Mouse (Mus musculus): ENCODE measurements around the gene Klhl29. TPM values are rescaled to one million over a fixed set of nuclear protein-coding genes. Genes with fewer than 3 reads are reported as not detected.

Klhl29 gene
- total RNA-seq, 2 experiments from 2014 or later: 39.8 to 46.7 TPM

DNA sequence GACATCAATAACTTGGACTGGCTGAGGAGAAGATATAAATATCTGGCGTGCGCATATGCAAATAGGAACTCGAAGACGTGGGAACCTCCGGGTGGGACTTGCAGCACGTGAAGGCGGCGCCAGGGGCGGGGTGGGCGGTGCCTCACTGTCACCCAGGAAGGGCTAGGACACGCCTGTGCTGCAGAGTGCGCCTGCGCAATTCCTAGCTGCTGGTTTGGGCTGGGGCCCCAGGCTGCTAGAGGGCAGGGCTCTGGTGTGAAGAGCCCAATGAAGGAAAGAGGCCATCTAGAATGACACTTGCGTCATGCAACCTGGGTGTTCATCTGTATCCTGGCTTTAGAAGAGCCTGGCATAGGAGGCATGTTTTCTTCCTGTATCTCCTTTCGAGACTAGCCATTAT, 255.8 kb downstream of the Klhl29 start:
- DNase-seq: peak; percentile 89 to 90

GRCm38 (mm10) chr12:5119286-5119685, 256.2 kb downstream of the Klhl29 start:
- no peak for DNase-seq

DNA sequence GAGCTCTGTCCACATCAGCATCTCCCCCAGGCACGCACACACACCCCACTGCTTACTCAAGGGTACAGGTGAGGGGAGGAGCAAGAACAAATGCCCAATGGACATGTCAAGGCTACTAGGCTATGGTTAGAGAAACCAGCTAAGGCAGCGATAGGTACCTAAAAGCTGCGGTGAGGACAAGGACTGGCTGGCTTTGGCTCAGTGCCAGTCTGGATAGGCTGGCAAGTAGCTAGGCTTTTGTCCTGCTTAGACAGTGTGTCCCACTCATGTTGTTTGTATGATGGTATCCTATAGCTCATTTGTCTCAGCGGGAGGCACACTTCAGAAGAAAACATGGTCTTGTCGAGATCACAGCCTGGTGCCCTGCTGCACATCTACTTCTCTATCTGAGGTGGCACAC, 258.9 kb downstream of the Klhl29 start:
- no peak for DNase-seq

GRCm38 (mm10) chr12:5114631-5115030, 260.9 kb downstream of the Klhl29 start:
- DNase-seq: no peak

- no peak for DNase-seq
These were observed 264.1 kb downstream of the Klhl29 start for GRCm38 (mm10) chr12:5111343-5111742.

- no peak for DNase-seq
These were observed 266.9 kb downstream of the Klhl29 start for GRCm38 (mm10) chr12:5108613-5109012.

DNA sequence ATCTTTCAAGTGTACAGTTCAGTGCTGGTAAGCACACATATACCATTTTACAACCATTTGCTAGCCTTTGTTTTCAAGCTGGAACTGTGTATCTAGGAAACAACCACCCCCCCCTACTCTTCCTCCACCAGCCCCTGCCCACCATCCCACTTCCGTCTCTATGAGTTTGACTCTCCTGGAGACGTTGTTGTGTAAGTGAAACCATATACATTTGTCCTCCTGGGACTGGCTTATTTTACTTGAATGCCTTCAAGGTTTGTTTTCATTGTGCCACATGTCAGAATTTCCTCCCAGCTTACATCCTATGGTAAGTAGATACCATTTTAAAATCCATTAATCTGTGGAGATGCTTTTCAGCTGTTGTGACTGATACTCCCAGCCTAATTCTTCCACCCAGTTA, 267.7 kb downstream of the Klhl29 start:
- no peak for DNase-seq

- no peak for DNase-seq
These were observed 270.9 kb downstream of the Klhl29 start for GRCm38 (mm10) chr12:5104422-5105052.

DNA sequence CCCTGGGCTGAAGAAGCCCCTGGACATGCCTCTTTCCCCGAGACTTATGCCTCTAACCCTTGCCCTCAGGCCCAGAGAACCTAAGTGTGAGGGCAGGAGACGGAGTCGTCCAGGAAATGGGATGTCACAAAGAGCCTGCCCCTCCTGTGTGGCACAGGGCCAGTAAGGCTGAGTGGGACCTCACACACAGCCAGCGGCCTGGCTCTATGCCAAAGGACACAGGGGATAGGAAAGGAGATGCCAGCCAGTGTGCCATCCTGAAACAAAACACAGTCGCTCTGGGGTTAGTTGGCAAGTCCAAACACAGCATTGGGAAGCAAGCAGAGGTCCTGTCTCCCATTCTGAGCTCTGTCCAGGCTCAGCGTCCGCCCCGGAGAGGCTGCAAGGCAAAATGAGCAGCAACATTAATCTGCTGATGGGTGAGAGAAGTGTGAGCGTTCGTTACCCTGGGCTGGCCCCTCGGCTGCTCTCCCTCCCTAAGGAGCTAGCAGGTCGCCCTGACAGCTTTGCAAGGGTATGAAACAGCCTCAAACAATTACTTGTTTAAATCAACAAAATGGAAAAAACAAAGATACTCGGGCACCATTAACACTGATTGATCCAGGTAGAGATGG, 274.0 kb downstream of the Klhl29 start:
- DNase-seq: no peak

- DNase-seq: no peak
These were observed 275.9 kb downstream of the Klhl29 start for GRCm38 (mm10) chr12:5099572-5099971.

DNA sequence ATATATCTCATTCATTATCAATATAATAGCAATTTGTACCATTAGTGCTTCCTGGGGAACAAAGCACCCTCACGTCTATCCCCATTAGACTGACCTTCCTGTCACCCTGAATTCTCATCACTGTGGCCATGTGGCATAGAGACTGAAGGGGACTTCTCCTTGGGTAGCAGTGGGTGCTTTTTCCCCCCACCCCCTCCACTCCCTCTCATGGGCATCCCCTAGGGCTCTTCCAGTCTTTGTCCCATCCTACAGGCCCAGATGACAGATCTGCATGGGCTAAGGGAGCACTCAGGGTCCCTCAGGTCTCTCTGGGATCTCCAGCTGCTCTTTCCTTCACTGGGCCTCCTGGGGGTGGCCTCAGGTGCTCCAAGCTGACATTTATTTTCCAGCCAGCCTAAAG, 286.8 kb downstream of the Klhl29 start:
- no peak for DNase-seq

DNA sequence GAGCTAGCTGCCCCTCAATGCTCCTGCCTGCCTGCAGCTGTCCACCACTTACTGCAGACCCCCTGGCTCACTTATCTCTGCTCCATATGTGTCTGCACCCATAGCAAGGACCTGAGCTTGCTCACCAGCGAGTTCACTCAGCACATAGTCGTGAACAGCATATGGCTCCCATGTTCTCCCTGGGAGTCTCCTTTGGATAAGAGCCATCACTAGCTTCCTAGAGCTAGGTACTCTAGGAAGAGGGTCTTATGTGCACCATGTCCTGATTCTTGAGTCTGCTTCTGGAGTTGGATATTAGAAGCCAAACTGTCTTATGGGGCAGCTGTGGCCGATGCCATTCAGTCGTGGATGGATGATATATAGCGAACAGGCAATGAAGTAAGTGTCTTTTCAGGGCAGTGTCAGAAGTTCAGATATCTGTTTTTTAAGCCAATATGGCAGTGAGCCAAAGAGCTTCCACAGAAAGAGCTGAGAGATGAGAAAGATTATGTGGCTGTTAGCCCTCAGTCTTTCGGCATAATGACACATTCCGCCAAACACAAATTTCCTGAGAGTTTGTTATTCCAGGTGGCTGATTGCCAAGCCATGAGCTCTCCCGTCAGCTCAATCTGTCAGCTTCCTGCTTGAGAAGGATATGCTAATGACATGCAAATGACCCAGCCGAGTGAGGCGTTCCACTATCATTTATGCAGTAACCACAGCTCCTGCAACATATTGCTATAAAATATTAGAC, 287.5 kb downstream of the Klhl29 start:
- DNase-seq: peak; percentile 68 to 77

DNA sequence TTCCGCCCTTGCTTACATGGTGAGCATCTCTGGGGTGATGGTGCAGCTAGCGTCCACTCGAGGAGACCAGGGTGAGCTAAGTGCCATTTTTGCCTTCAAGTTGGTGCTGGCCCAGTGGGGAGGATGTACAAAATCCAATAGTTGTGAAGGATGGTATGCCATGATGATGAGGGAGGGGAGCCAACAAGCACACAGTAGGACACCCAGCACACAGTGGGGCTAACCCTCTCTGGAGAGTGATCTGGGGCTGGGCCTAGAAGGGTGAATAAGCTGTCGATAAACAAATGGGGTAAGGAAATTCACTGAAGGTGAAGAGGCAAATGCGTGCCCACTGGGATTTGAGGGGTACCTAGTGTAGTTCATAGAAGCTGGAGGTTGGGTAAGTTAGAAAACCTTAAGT, 290.8 kb downstream of the Klhl29 start:
- DNase-seq: no peak

GRCm38 (mm10) chr12:5081480-5081879, 294.0 kb downstream of the Klhl29 start:
- no peak for DNase-seq

GRCm38 (mm10) chr12:5073191-5073590, 302.3 kb downstream of the Klhl29 start:
- DNase-seq: no peak

- DNase-seq: no peak
These were observed 305.4 kb downstream of the Klhl29 start for GRCm38 (mm10) chr12:5070131-5070530.

DNA sequence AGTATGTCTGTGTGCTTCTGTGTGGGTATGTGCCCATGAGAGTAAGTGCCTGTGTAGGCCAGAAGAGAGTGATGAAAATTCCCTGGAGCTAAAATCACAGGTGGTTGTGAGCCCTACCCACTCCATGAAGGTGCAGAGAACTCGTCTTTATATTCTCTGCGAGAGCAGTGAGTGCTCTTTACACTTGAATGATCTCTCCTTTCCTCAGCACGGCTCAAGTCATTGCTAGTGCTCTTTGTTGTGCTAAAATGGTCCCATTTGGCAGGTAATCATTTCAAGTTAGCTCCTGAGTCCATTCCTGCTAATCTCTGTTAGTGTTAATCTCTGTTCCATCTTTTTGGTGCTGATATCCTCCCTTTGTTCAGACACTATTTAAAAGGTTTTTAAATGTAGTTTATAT, 307.9 kb downstream of the Klhl29 start:
- no peak for DNase-seq

- no peak for DNase-seq
These were observed 327.4 kb downstream of the Klhl29 start for GRCm38 (mm10) chr12:5048104-5048503.

DNA sequence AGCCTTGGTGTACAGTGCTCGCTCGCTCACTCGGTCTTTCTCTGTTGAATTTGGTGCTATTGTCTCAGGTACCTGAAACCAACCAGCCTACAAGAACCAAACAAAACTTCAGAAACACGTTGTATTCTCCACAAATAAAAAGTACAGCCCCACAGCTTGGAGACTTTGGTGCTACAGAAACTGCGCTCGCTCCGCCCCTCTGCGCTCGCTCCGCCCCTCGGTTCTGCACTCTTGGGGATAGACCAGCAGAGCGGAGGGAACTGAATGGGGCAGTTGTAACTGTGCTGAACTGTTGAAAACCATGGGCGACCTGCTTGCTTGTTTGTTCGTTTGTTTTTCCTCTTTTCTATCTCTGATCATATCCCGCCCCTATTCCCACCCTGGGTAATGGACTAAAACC, 331.3 kb downstream of the Klhl29 start:
- DNase-seq: no peak

GRCm38 (mm10) chr12:5038008-5038407, 337.5 kb downstream of the Klhl29 start:
- DNase-seq: no peak

DNA sequence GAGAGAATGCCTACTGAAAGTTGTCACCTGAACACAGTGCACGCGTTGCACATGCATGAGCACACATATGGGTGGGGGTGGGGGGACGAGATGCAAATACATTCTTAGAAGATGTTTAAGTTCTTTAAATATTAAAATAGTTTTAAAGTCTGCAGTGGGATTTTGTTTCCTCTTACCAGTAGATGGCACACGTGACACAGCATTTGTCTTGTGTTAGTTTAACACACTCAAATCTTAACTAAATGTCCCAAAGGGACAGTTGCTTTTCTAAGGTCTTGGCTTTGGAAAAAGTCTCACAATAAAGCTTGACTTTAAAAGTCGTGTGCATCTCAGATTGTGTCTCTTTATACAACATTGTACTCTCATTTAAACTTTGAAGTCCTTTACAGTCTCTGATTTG, 346.4 kb downstream of the Klhl29 start:
- no peak for DNase-seq
